Mouse (Mus musculus): Measurements from ENCODE around the gene Rep15.
A peak's percentile ranks its signal among the peaks of the same experiment; 100 is the strongest.

Gene Rep15

GRCm38 (mm10) chr6:147008148-147008547 lies 24.2 kb upstream of the Rep15 start:
- Histone ChIP-seq H3K27me3 (ENCODE audit: insufficient read depth, low read length) (no peaks in the 10 kb centered on the region), H3K4me1 (replicated peaks; ENCODE audit: low read depth, low read length) (no peaks in the 10 kb centered on the region), H3K36me3 (ENCODE audit: insufficient read depth, low read length) (peaks cover 10% of the 10 kb centered on the region), H3K9me3 (ENCODE audit: low read length) (no peaks in the 10 kb centered on the region), H3K4me3 (replicated peaks; ENCODE audit: low read length) (no peak overlapping the region)
- peak; percentile 97 for TF ChIP-seq CTCF (conservative IDR thresholded peaks at IDR 0.05; ENCODE audit: low read length)
- TF ChIP-seq NANOG (IDR thresholded peaks at IDR 0.05; ENCODE audit: borderline replicate concordance, low read length) = no peak
- no peak for TF ChIP-seq POU5F1 (IDR thresholded peaks at IDR 0.05; ENCODE audit: borderline replicate concordance, low read length)

DNA sequence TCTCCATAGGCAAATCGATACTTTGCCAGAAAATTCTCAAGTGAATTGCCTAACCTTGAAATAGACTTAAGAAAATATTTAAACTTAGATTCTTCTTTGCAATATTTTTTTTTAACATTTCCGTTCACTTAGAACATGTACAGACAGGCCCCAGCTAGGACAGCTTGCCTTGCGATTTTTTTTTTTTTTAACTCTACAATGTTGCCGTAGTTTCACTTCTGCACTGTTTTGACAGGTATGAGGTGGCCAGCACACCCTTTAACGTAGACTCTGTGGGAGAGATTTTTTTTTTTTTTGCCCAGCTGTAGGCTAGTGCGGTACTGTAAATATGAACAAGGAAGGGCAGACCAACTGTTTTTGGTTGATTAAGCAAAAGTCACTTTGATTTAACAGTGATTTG lies 22.0 kb upstream of the Rep15 start:
- no peak for TF ChIP-seq POU5F1 (IDR thresholded peaks at IDR 0.05; ENCODE audit: borderline replicate concordance, low read length)
- no peak for TF ChIP-seq NANOG (IDR thresholded peaks at IDR 0.05; ENCODE audit: borderline replicate concordance, low read length)
- no peak for TF ChIP-seq CTCF (conservative IDR thresholded peaks at IDR 0.05; ENCODE audit: low read length)
- H3K27me3 ChIP-seq (ENCODE audit: insufficient read depth, low read length) = no peaks in the 10 kb centered on the region
- peaks cover 13% of the 10 kb centered on the region for H3K36me3 ChIP-seq (ENCODE audit: insufficient read depth, low read length)
- H3K4me3 ChIP-seq (replicated peaks; ENCODE audit: low read length) = no peak overlapping the region
- H3K4me1 ChIP-seq (replicated peaks; ENCODE audit: low read depth, low read length) = no peaks in the 10 kb centered on the region
- no peaks in the 10 kb centered on the region for H3K9me3 ChIP-seq (ENCODE audit: low read length)

DNA sequence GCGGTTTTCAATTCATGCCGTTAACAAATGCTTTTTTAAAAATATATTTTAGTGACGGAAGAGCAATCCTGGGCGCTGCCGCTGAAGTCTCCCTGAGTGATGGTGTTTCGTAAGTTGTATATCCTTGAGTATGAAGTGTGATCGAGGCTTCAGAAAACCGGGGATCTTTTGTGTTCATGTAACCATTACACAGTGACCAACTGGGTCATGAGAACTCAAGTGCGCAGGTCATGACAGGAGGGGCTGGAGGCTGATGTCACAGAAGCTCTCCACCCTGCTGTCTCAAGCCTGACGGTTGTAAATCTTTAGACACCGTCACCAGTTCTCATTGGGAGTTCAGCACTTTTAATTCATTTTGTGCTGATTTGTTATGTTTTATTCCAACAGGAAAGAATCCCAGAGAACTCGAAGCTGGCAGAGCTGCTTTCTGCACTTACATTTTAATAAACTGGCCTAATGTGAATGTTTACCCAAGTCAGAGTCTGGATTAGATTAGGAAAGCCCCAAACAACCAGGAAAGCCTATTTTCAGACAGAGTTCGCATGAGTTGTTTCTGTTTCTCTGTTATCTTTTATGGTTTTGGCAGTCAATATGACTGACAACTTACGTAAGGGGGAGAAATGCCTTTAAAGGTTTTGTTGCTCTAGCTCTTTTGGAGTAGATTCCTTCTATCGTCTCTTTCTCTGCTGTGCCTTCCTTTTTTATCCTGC lies 21.4 kb upstream of the Rep15 start:
- Histone ChIP-seq H3K27me3 (ENCODE audit: insufficient read depth, low read length) (no peaks in the 10 kb centered on the region), H3K4me3 (replicated peaks; ENCODE audit: low read length) (no peak overlapping the region), H3K9me3 (ENCODE audit: low read length) (no peaks in the 10 kb centered on the region), H3K4me1 (replicated peaks; ENCODE audit: low read depth, low read length) (no peaks in the 10 kb centered on the region), H3K36me3 (ENCODE audit: insufficient read depth, low read length) (peaks cover 15% of the 10 kb centered on the region)
- TF ChIP-seq POU5F1 (IDR thresholded peaks at IDR 0.05; ENCODE audit: borderline replicate concordance, low read length) = no peak
- no peak for TF ChIP-seq NANOG (IDR thresholded peaks at IDR 0.05; ENCODE audit: borderline replicate concordance, low read length)
- no peak for TF ChIP-seq CTCF (conservative IDR thresholded peaks at IDR 0.05; ENCODE audit: low read length)

- H3K36me3 ChIP-seq (ENCODE audit: insufficient read depth, low read length) = peaks cover 19% of the 10 kb centered on the region
- no peaks in the 10 kb centered on the region for H3K9me3 ChIP-seq (ENCODE audit: low read length)
- TF ChIP-seq POU5F1 (IDR thresholded peaks at IDR 0.05; ENCODE audit: borderline replicate concordance, low read length) (no peak), NANOG (IDR thresholded peaks at IDR 0.05; ENCODE audit: borderline replicate concordance, low read length) (no peak), CTCF (conservative IDR thresholded peaks at IDR 0.05; ENCODE audit: low read length) (no peak)
- no peaks in the 10 kb centered on the region for H3K27me3 ChIP-seq (ENCODE audit: insufficient read depth, low read length)
- H3K4me3 ChIP-seq (replicated peaks; ENCODE audit: low read length) = no peak overlapping the region
- H3K4me1 ChIP-seq (replicated peaks; ENCODE audit: low read depth, low read length) = no peaks in the 10 kb centered on the region
These were observed 20.8 kb upstream of the Rep15 start for GRCm38 (mm10) chr6:147011555-147011954.

DNA sequence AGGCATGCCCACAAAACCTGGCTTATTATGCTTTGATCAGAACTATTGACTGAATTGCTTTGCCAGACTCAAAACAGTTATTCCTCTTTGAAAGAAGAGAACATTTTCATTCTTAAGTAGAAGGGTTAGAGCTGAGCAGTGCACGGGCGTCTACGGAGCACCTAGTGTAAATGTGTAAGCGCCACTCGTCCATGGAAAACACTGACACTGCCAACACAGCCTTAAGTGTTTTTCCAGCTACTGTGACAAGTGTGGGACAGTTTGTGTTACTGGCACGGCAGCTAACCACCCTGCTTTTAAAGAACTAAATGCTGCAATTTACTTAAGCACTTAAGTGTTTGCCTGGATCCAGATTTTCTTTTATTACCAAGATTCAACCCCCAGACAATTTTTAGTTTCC lies 20.4 kb upstream of the Rep15 start:
- H3K4me1 ChIP-seq (replicated peaks; ENCODE audit: low read depth, low read length) = no peaks in the 10 kb centered on the region
- no peaks in the 10 kb centered on the region for H3K9me3 ChIP-seq (ENCODE audit: low read length)
- H3K4me3 ChIP-seq (replicated peaks; ENCODE audit: low read length) = no peak overlapping the region
- no peaks in the 10 kb centered on the region for H3K27me3 ChIP-seq (ENCODE audit: insufficient read depth, low read length)
- TF ChIP-seq NANOG (IDR thresholded peaks at IDR 0.05; ENCODE audit: borderline replicate concordance, low read length) (no peak), CTCF (conservative IDR thresholded peaks at IDR 0.05; ENCODE audit: low read length) (no peak), POU5F1 (IDR thresholded peaks at IDR 0.05; ENCODE audit: borderline replicate concordance, low read length) (no peak)
- H3K36me3 ChIP-seq (ENCODE audit: insufficient read depth, low read length) = peaks cover 18% of the 10 kb centered on the region; the same call in 1 of the 2 replicates

DNA sequence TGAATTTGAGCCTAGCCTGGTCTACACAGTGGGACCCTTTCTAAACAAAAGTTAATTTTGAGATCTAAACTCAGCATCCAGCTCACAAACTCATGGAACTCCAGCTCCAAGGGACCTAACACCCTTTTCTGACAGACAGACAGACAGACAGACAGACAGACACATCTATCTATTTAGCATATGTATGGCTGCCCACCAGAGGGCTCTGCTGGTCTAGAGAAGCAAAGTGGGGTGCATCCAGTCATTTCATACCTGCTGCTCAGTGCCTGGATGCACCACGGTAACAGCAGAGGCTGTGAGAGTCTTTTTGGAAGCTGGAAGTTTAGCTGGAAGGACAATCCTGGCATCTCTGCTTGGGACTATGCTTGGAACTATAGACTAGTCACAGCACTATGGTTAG lies 18.8 kb upstream of the Rep15 start:
- no peak for TF ChIP-seq POU5F1 (IDR thresholded peaks at IDR 0.05; ENCODE audit: borderline replicate concordance, low read length)
- no peak for TF ChIP-seq CTCF (conservative IDR thresholded peaks at IDR 0.05; ENCODE audit: low read length)
- H3K9me3 ChIP-seq (ENCODE audit: low read length) = no peaks in the 10 kb centered on the region
- peaks cover 18% of the 10 kb centered on the region; the same call in 1 of the 2 replicates for H3K36me3 ChIP-seq (ENCODE audit: insufficient read depth, low read length)
- H3K4me3 ChIP-seq (replicated peaks; ENCODE audit: low read length) = no peak overlapping the region
- no peaks in the 10 kb centered on the region for H3K4me1 ChIP-seq (replicated peaks; ENCODE audit: low read depth, low read length)
- H3K27me3 ChIP-seq (ENCODE audit: insufficient read depth, low read length) = no peaks in the 10 kb centered on the region

- Histone ChIP-seq H3K36me3 (ENCODE audit: insufficient read depth, low read length) (peaks cover 27% of the 10 kb centered on the region), H3K4me3 (replicated peaks; ENCODE audit: low read length) (no peak overlapping the region), H3K27me3 (ENCODE audit: insufficient read depth, low read length) (no peaks in the 10 kb centered on the region), H3K4me1 (replicated peaks; ENCODE audit: low read depth, low read length) (no peaks in the 10 kb centered on the region), H3K9me3 (ENCODE audit: low read length) (no peaks in the 10 kb centered on the region)
- TF ChIP-seq NANOG (IDR thresholded peaks at IDR 0.05; ENCODE audit: borderline replicate concordance, low read length) (no peak), POU5F1 (IDR thresholded peaks at IDR 0.05; ENCODE audit: borderline replicate concordance, low read length) (no peak), CTCF (conservative IDR thresholded peaks at IDR 0.05; ENCODE audit: low read length) (no peak)
These were observed 14.5 kb upstream of the Rep15 start for GRCm38 (mm10) chr6:147017906-147018305.

GRCm38 (mm10) chr6:147018364-147018763 lies 14.0 kb upstream of the Rep15 start:
- Histone ChIP-seq H3K9me3 (ENCODE audit: low read length) (no peaks in the 10 kb centered on the region), H3K4me1 (replicated peaks; ENCODE audit: low read depth, low read length) (no peaks in the 10 kb centered on the region), H3K36me3 (ENCODE audit: insufficient read depth, low read length) (peaks cover 27% of the 10 kb centered on the region), H3K4me3 (replicated peaks; ENCODE audit: low read length) (no peak overlapping the region), H3K27me3 (ENCODE audit: insufficient read depth, low read length) (no peaks in the 10 kb centered on the region)
- TF ChIP-seq POU5F1 (IDR thresholded peaks at IDR 0.05; ENCODE audit: borderline replicate concordance, low read length) = no peak
- TF ChIP-seq CTCF (conservative IDR thresholded peaks at IDR 0.05; ENCODE audit: low read length) = no peak
- no peak for TF ChIP-seq NANOG (IDR thresholded peaks at IDR 0.05; ENCODE audit: borderline replicate concordance, low read length)

DNA sequence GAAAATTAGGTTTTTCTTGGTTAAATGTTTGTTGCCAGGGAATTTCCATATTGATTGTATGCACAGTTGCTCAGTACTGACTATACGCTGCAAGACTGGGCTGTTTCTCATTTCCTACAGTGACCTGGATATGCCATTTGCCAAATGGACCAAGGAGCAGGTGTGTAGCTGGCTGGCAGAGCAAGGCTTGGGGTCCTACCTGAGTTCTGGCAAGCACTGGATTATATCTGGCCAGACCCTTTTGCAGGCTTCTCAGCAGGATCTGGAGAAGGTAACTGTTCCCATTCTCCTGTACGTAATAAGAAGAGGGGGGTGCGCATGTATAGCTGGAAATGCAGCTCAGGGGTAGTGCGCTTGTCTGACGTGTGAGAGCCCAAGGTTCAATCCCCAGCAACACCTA lies 11.2 kb upstream of the Rep15 start:
- H3K36me3 ChIP-seq (ENCODE audit: insufficient read depth, low read length) = peaks cover 28% of the 10 kb centered on the region
- no peak overlapping the region for H3K4me3 ChIP-seq (replicated peaks; ENCODE audit: low read length)
- H3K9me3 ChIP-seq (ENCODE audit: low read length) = no peaks in the 10 kb centered on the region
- TF ChIP-seq CTCF (conservative IDR thresholded peaks at IDR 0.05; ENCODE audit: low read length) (no peak), POU5F1 (IDR thresholded peaks at IDR 0.05; ENCODE audit: borderline replicate concordance, low read length) (no peak), NANOG (IDR thresholded peaks at IDR 0.05; ENCODE audit: borderline replicate concordance, low read length) (no peak)
- H3K4me1 ChIP-seq (replicated peaks; ENCODE audit: low read depth, low read length) = no peaks in the 10 kb centered on the region
- no peaks in the 10 kb centered on the region for H3K27me3 ChIP-seq (ENCODE audit: insufficient read depth, low read length)
